Mouse (Mus musculus) MEL (cell line): ENCODE results near the gene Ccdc92b. TPM values are rescaled to one million over a fixed set of nuclear protein-coding genes. Genes with fewer than 3 reads are reported as not detected.

Experiments
- DNase-seq: peaks from one replicate; pipeline ENCODE4 v3.0.0; 2011; ENCODE audit warnings: low read depth, low spot score
- H3K27ac ChIP-seq: 2 replicates; pipeline ENCODE4 v1.5.1; 2012; ENCODE audit warnings: low read depth, mild to moderate bottlenecking, control low read depth, low read length, moderate library complexity; ENCODE audit not compliant: control insufficient read depth
- H3K27me3 ChIP-seq, 2 experiments: fragments of 150-350 bp in 1 of 2; sonication (generic) in 1 of 2; 2 replicates each; pipeline ENCODE4 v1.6.1; 2012; ENCODE audit warnings: low read length in 2 of 2, mild to moderate bottlenecking in 2 of 2, improper control_type of control experiment in 1 of 2, moderate library complexity in 1 of 2; ENCODE audit not compliant: insufficient read depth in 2 of 2, control insufficient read depth in 1 of 2
- H3K36me3 ChIP-seq, 2 experiments: 2 replicates each; pipeline ENCODE4 v1.6.1; 2012 to 2014; ENCODE audit warnings: low read length in 2 of 2, improper control_type of control experiment in 1 of 2, inconsistent platforms in 1 of 2, mild to moderate bottlenecking in 1 of 2; ENCODE audit not compliant: insufficient read depth in 2 of 2, control insufficient read depth in 1 of 2
- H3K4me1 ChIP-seq, 2 experiments: fragments of 150-350 bp in 1 of 2; sonication (generic) in 1 of 2; 2 replicates each; pipeline ENCODE4 v1.6.1; 2012; ENCODE audit warnings: low read length in 2 of 2, improper control_type of control experiment in 1 of 2, mild to moderate bottlenecking in 1 of 2; ENCODE audit not compliant: insufficient read depth in 2 of 2, control insufficient read depth in 1 of 2
- H3K4me3 ChIP-seq, 2 experiments: fragments of 150-350 bp in 1 of 2; sonication (generic) in 1 of 2; 2 replicates each; pipeline ENCODE4 v1.5.1; 2012; ENCODE audit warnings: low read depth in 2 of 2, low read length in 2 of 2, mild to moderate bottlenecking in 2 of 2, moderate library complexity in 2 of 2, control low read depth in 1 of 2, improper control_type of control experiment in 1 of 2; ENCODE audit not compliant: control insufficient read depth in 1 of 2, insufficient read depth in 1 of 2
- H3K79me2 ChIP-seq: 2 replicates; pipeline ENCODE4 v1.6.1; 2012; ENCODE audit warnings: mild to moderate bottlenecking, low read length, moderate library complexity; ENCODE audit not compliant: control insufficient read depth, poor library complexity, insufficient read depth
- H3K9ac ChIP-seq: 2 replicates; pipeline ENCODE4 v1.6.1; 2012; ENCODE audit warnings: low read depth, mild to moderate bottlenecking, control low read depth, low read length, moderate library complexity; ENCODE audit not compliant: control insufficient read depth, poor library complexity, severe bottlenecking
- H3K9me3 ChIP-seq: fragments of 150-350 bp; sonication (generic); replicated peaks from 2 replicates; pipeline ENCODE4 v1.6.1; 2012; ENCODE audit warnings: mild to moderate bottlenecking, low read length, improper control_type of control experiment, moderate library complexity; ENCODE audit not compliant: insufficient read depth
- BHLHE40 ChIP-seq: IDR thresholded peaks from 2 replicates; pipeline ENCODE4 v1.6.1; 2012; ENCODE audit warnings: low read depth, mild to moderate bottlenecking, inconsistent platforms, low read length, improper control_type of control experiment, borderline replicate concordance
- CHD1 ChIP-seq: IDR thresholded peaks from 2 replicates; pipeline ENCODE4 v1.6.1; 2012; ENCODE audit warnings: low read depth, mild to moderate bottlenecking, inconsistent platforms, low read length, improper control_type of control experiment
- CHD2 ChIP-seq: IDR thresholded peaks from 2 replicates; pipeline ENCODE4 v1.6.1; 2011; ENCODE audit warnings: low read length, improper control_type of control experiment
- CTCF ChIP-seq, 3 experiments: IDR thresholded peaks in 2 of 3; conservative IDR thresholded peaks in 1 of 3; 2 replicates each; pipeline ENCODE4 v1.5.1; 2011 to 2012; ENCODE audit warnings: low read length in 3 of 3, low read depth in 2 of 3, mild to moderate bottlenecking in 2 of 3, improper control_type of control experiment in 1 of 3, inconsistent platforms in 1 of 3, mixed read lengths in 1 of 3, moderate library complexity in 1 of 3; ENCODE audit not compliant: control insufficient read depth in 1 of 3, insufficient read depth in 1 of 3, poor library complexity in 1 of 3, severe bottlenecking in 1 of 3
- E2F4 ChIP-seq: IDR thresholded peaks from 2 replicates; pipeline ENCODE4 v1.6.1; 2011; ENCODE audit warnings: low read depth, low read length, improper control_type of control experiment, borderline replicate concordance
- EP300 ChIP-seq, 2 experiments: IDR thresholded peaks; 2 replicates each; pipeline ENCODE4 v1.6.1; 2011; ENCODE audit warnings: improper control_type of control experiment in 2 of 2, low read length in 2 of 2, low read depth in 1 of 2, mild to moderate bottlenecking in 1 of 2
- JUND ChIP-seq: IDR thresholded peaks from 2 replicates; pipeline ENCODE4 v1.6.1; 2011; ENCODE audit warnings: low read depth, mild to moderate bottlenecking, improper control_type of control experiment, low read length
- KAT2A ChIP-seq: conservative IDR thresholded peaks from 2 replicates; pipeline ENCODE4 v1.6.1; 2012; ENCODE audit warnings: low read depth, low read length, improper control_type of control experiment, inconsistent platforms
- MAX ChIP-seq: IDR thresholded peaks from 2 replicates; pipeline ENCODE4 v1.6.1; 2011; ENCODE audit warnings: low read length, improper control_type of control experiment
- MAZ ChIP-seq: IDR thresholded peaks from 2 replicates; pipeline ENCODE4 v1.6.1; 2012; ENCODE audit warnings: low read depth, mild to moderate bottlenecking, inconsistent platforms, low read length, improper control_type of control experiment
- MXI1 ChIP-seq: IDR thresholded peaks from 2 replicates; pipeline ENCODE4 v1.6.1; 2011; ENCODE audit warnings: mild to moderate bottlenecking, low read depth, low read length, improper control_type of control experiment
- MYC ChIP-seq: IDR thresholded peaks from 2 replicates; pipeline ENCODE4 v1.6.1; 2011; ENCODE audit warnings: low read depth, mild to moderate bottlenecking, low read length, improper control_type of control experiment, moderate library complexity
- POLR2AphosphoS2 ChIP-seq: IDR thresholded peaks from 2 replicates; pipeline ENCODE4 v1.6.1; 2011; ENCODE audit warnings: low read length, improper control_type of control experiment
- SIN3A ChIP-seq: IDR thresholded peaks from 2 replicates; pipeline ENCODE4 v1.6.1; 2012; ENCODE audit warnings: low read length, improper control_type of control experiment, inconsistent platforms
- SMC3 ChIP-seq: IDR thresholded peaks from 2 replicates; pipeline ENCODE4 v1.6.1; 2011; ENCODE audit warnings: low read depth, low read length, improper control_type of control experiment
- TAL1 ChIP-seq: IDR thresholded peaks from 2 replicates; pipeline ENCODE4 v1.6.1; 2012; ENCODE audit warnings: mild to moderate bottlenecking, inconsistent platforms, low read length, moderate library complexity, mixed read lengths
- TBP ChIP-seq: IDR thresholded peaks from 2 replicates; pipeline ENCODE4 v1.8.0; 2011; ENCODE audit warnings: low read depth, low read length, improper control_type of control experiment
- ZC3H11A ChIP-seq: IDR thresholded peaks from 2 replicates; pipeline ENCODE4 v1.6.1; 2012; ENCODE audit warnings: low read depth, mild to moderate bottlenecking, inconsistent platforms, low read length, improper control_type of control experiment
- ZKSCAN1 ChIP-seq: IDR thresholded peaks from 2 replicates; pipeline ENCODE4 v1.6.1; 2012; ENCODE audit warnings: low read depth, mild to moderate bottlenecking, inconsistent platforms, low read length, improper control_type of control experiment, moderate library complexity
- polyA plus RNA-seq, 2 experiments: library from polyadenylated mRNA; stranded (reverse) in 1 of 2; unstranded in 1 of 2; fragments of >175 nt in 1 of 2; fragments of >200 nt in 1 of 2; gene quantifications; 2 replicates each; pipeline versions ENCODE4 v1.2.1 to v1.2.4; 2012; ENCODE audit warnings: low replicate concordance in 2 of 2, low read depth in 1 of 2; ENCODE audit not compliant: insufficient read length in 2 of 2, insufficient read depth in 1 of 2, missing spikeins in 1 of 2
- total RNA-seq: library from RNA; depleted of rRNA; stranded (reverse); fragments of 300-350 nt; gene quantifications from 2 replicates; pipeline ENCODE4 v1.2.3, GENCODE M21; 2012

The Ccdc92b gene
- total and polyA plus RNA-seq, 3 experiments, result 0.12 to 1.3 TPM; not detected in 1

GRCm38 (mm10) chr11:74652791-74653191 is 33.4 kb downstream of the Ccdc92b start:
- peaks cover 8 to 36% of the 10 kb centered on the region in 2 experiments; a peak in 3 of 4 replicates for H3K4me1 ChIP-seq
- H3K36me3 ChIP-seq, result peaks cover 14 to 37% of the 10 kb centered on the region in 2 experiments
- H3K4me3 ChIP-seq, result no peak overlapping the region
- H3K27me3 ChIP-seq, result no peaks in the 10 kb centered on the region
- H3K9ac ChIP-seq, result no peak overlapping the region
- TF ChIP-seq CHD2, result no peak
- no peak for TF ChIP-seq MAX
- TF ChIP-seq TBP, result no peak
- no peak for TF ChIP-seq BHLHE40
- TF ChIP-seq ZKSCAN1, result no peak
- TF ChIP-seq KAT2A, result no peak
- no peak for TF ChIP-seq MYC
- no peak for TF ChIP-seq CHD1
- TF ChIP-seq EP300 (IDR thresholded peaks at IDR 0.05; ENCODE audit: low read depth in 1 of 2, low read length in 2 of 2), result no peak
- TF ChIP-seq CTCF (IDR thresholded peaks at IDR 0.05 in 2 of 3, conservative IDR thresholded peaks at IDR 0.05 in 1 of 3; ENCODE audit: control insufficient read depth in 1 of 3, insufficient read depth in 1 of 3, low read depth in 2 of 3, low read length in 3 of 3, poor library complexity in 1 of 3, severe bottlenecking in 1 of 3), result no peak
- TF ChIP-seq E2F4, result no peak
- TF ChIP-seq MXI1, result no peak
- no peak for TF ChIP-seq ZC3H11A
- no peak for TF ChIP-seq JUND
- TF ChIP-seq SIN3A, result no peak
- TF ChIP-seq MAZ, result no peak
- TF ChIP-seq SMC3, result no peak
- no peaks in the 10 kb centered on the region for H3K9me3 ChIP-seq
- H3K27ac ChIP-seq, result no peak overlapping the region
- DNase-seq, result no peak
- H3K79me2 ChIP-seq, result peaks cover 72% of the 10 kb centered on the region

GRCm38 (mm10) chr11:74653385-74653784 is 34.0 kb downstream of the Ccdc92b start:
- peaks cover 72% of the 10 kb centered on the region for H3K79me2 ChIP-seq
- peaks cover 7 to 30% of the 10 kb centered on the region in 2 experiments; a peak in 3 of 4 replicates for H3K4me1 ChIP-seq
- no peak for TF ChIP-seq EP300 (IDR thresholded peaks at IDR 0.05; ENCODE audit: low read depth in 1 of 2, low read length in 2 of 2)
- no peak for TF ChIP-seq TAL1
- TF ChIP-seq POLR2AphosphoS2, result no peak
- TF ChIP-seq MXI1, result no peak
- H3K36me3 ChIP-seq, result peaks cover 20 to 31% of the 10 kb centered on the region in 2 experiments
- no peak overlapping the region for H3K4me3 ChIP-seq
- DNase-seq, result no peak
- H3K9ac ChIP-seq, result no peak overlapping the region
- H3K9me3 ChIP-seq, result no peaks in the 10 kb centered on the region
- H3K27me3 ChIP-seq, result no peaks in the 10 kb centered on the region
- no peak overlapping the region for H3K27ac ChIP-seq
